Mouse (Mus musculus): Measurements from ENCODE around the gene Eif4e. TPM values are rescaled to one million over a fixed set of nuclear protein-coding genes. Genes with fewer than 3 reads are reported as not detected.

The Eif4e gene
- polyA plus RNA-seq, 1 experiment from 2014 or later, result 468 TPM

GRCm38 (mm10) chr3:138513243-138513642 is 12.7 kb upstream of the Eif4e start:
- H3K4me1 ChIP-seq (ENCODE audit: control insufficient read depth, insufficient read depth, low read length), result peaks cover 20% of the 10 kb centered on the region
- WGBS, result 28% methylated on average over 12 of the region's 12 CpGs
- peak; percentile 61 for ATAC-seq (ENCODE audit: insufficient read depth, low FRiP score, low TSS enrichment)
- peak overlapping the region; percentile 1; the same call in 1 of the 2 replicates for H3K27ac ChIP-seq (ENCODE audit: low read depth, low read length)
- H3K9me3 ChIP-seq (ENCODE audit: control insufficient read depth, low read length), result no peaks in the 10 kb centered on the region
- no peaks in the 10 kb centered on the region for H3K36me3 ChIP-seq (ENCODE audit: control insufficient read depth, insufficient read depth, low read length)
- no peak overlapping the region for H3K9ac ChIP-seq (ENCODE audit: low read length)
- no peaks in the 10 kb centered on the region for H3K27me3 ChIP-seq (ENCODE audit: control insufficient read depth, insufficient read depth, low read length)
- H3K4me2 ChIP-seq (ENCODE audit: low read depth), result peak overlapping the region; percentile 30
- DNase-seq (ENCODE audit: low spot score), result peak; percentile 46
- no peak overlapping the region; the same call in 1 of the 2 replicates for H3K4me3 ChIP-seq (ENCODE audit: low read depth, low read length)

DNA sequence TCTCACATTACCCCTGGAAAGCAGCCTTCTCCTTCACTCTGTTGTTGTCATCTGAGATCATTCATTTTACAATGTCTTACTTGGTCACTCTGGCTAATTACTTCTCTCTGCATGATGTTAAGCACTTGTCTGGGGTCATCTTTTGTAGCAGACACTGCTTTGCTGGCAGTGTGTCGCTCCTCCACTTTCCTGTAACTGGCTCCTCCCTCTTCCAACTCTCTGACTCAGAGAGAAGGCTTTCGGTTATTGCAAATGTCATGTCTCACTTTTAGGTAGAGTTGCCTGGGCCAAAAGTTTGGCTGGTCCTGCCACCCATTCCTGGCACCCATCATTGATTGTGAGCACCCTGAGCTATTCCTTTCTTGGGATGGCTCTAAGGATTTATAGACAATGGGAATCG is 11.2 kb upstream of the Eif4e start:
- no peaks in the 10 kb centered on the region for H3K36me3 ChIP-seq (ENCODE audit: control insufficient read depth, insufficient read depth, low read length)
- no peak overlapping the region for H3K4me3 ChIP-seq (ENCODE audit: low read depth, low read length)
- H3K4me1 ChIP-seq (ENCODE audit: control insufficient read depth, insufficient read depth, low read length), result peaks cover 20% of the 10 kb centered on the region
- no peaks in the 10 kb centered on the region for H3K9me3 ChIP-seq (ENCODE audit: control insufficient read depth, low read length)
- H3K9ac ChIP-seq (ENCODE audit: low read length), result no peak overlapping the region
- ATAC-seq (ENCODE audit: insufficient read depth, low FRiP score, low TSS enrichment), result no peak
- no peak for DNase-seq (ENCODE audit: low spot score)
- H3K27ac ChIP-seq (ENCODE audit: low read depth, low read length), result 0 out of 2 replicates have a peak overlapping the region, but pooled peaks have one; percentile 10
- H3K4me2 ChIP-seq (ENCODE audit: low read depth), result no peak overlapping the region
- WGBS, result 48% methylated on average over 3 of the region's 3 CpGs
- H3K27me3 ChIP-seq (ENCODE audit: control insufficient read depth, insufficient read depth, low read length), result no peaks in the 10 kb centered on the region

- Histone ChIP-seq H3K36me3 (ENCODE audit: control insufficient read depth, insufficient read depth, low read length) (no peaks in the 10 kb centered on the region), H3K4me1 (ENCODE audit: control insufficient read depth, insufficient read depth, low read length) (peaks cover 20% of the 10 kb centered on the region), H3K4me2 (ENCODE audit: low read depth) (no peak overlapping the region), H3K4me3 (ENCODE audit: low read depth, low read length) (no peak overlapping the region), H3K9ac (ENCODE audit: low read length) (no peak overlapping the region), H3K27me3 (ENCODE audit: control insufficient read depth, insufficient read depth, low read length) (no peaks in the 10 kb centered on the region), H3K27ac (ENCODE audit: low read depth, low read length) (0 out of 2 replicates have a peak overlapping the region, but pooled peaks have one; percentile 23), H3K9me3 (ENCODE audit: control insufficient read depth, low read length) (no peaks in the 10 kb centered on the region)
- WGBS, result 46% methylated on average over 10 of the region's 10 CpGs
- ATAC-seq (ENCODE audit: insufficient read depth, low FRiP score, low TSS enrichment) (peak; percentile 22), DNase-seq (ENCODE audit: low spot score) (peak; percentile 47)
Measured at GRCm38 (mm10) chr3:138515656-138516370, 10.2 kb upstream of the Eif4e start.

DNA sequence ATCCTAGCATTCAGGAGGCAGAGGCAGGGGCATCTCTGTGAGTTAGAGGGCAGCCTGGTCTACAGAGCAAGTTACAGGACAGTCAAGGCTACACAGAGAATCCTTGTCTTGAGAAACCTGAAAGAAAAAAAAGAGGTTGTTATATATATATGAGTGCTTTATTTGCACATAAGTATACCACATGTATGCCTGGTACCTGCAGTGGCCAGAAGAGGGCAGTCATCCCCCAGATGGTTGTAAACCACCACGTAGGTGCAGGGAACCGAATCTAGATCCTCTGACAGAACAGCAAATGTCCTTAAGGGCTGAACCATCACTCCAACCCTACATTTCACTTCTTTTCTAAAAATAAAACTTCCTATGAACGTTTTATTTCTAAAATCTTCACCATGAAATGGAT is 8.1 kb upstream of the Eif4e start:
- 61% methylated on average over 3 of the region's 3 CpGs for WGBS
- H3K9ac ChIP-seq (ENCODE audit: low read length), result no peak overlapping the region
- no peaks in the 10 kb centered on the region for H3K27me3 ChIP-seq (ENCODE audit: control insufficient read depth, insufficient read depth, low read length)
- DNase-seq (ENCODE audit: low spot score), result no peak
- H3K4me3 ChIP-seq (ENCODE audit: low read depth, low read length), result no peak overlapping the region
- H3K4me2 ChIP-seq (ENCODE audit: low read depth), result no peak overlapping the region
- peaks cover 20% of the 10 kb centered on the region for H3K4me1 ChIP-seq (ENCODE audit: control insufficient read depth, insufficient read depth, low read length)
- no peak overlapping the region for H3K27ac ChIP-seq (ENCODE audit: low read depth, low read length)
- no peaks in the 10 kb centered on the region for H3K9me3 ChIP-seq (ENCODE audit: control insufficient read depth, low read length)
- no peak for ATAC-seq (ENCODE audit: insufficient read depth, low FRiP score, low TSS enrichment)
- no peaks in the 10 kb centered on the region for H3K36me3 ChIP-seq (ENCODE audit: control insufficient read depth, insufficient read depth, low read length)

GRCm38 (mm10) chr3:138519218-138519617 is 6.8 kb upstream of the Eif4e start:
- WGBS, result 86% methylated on average over 6 of the region's 6 CpGs
- H3K9ac ChIP-seq (ENCODE audit: low read length), result no peak overlapping the region

GRCm38 (mm10) chr3:138523956-138524355 is 2.0 kb upstream of the Eif4e start:
- H3K9ac ChIP-seq (ENCODE audit: low read length), result no peak overlapping the region
- no peak overlapping the region for H3K4me3 ChIP-seq (ENCODE audit: low read depth, low read length)
- WGBS, result 97% methylated on average over 4 of the region's 4 CpGs
- no peaks in the 10 kb centered on the region for H3K27me3 ChIP-seq (ENCODE audit: control insufficient read depth, insufficient read depth, low read length)
- no peak for ATAC-seq (ENCODE audit: insufficient read depth, low FRiP score, low TSS enrichment)
- H3K4me1 ChIP-seq (ENCODE audit: control insufficient read depth, insufficient read depth, low read length), result peaks cover 9% of the 10 kb centered on the region; the same call in 1 of the 2 replicates
- no peaks in the 10 kb centered on the region for H3K9me3 ChIP-seq (ENCODE audit: control insufficient read depth, low read length)
- no peaks in the 10 kb centered on the region for H3K36me3 ChIP-seq (ENCODE audit: control insufficient read depth, insufficient read depth, low read length)
- no peak overlapping the region for H3K4me2 ChIP-seq (ENCODE audit: low read depth)
- H3K27ac ChIP-seq (ENCODE audit: low read depth, low read length), result no peak overlapping the region
- no peak for DNase-seq (ENCODE audit: low spot score)

More at GRCm38 (mm10) chr3:138519218-138519617, 6.8 kb upstream of the Eif4e start:
- ATAC-seq (ENCODE audit: insufficient read depth, low FRiP score, low TSS enrichment) (no peak), DNase-seq (ENCODE audit: low spot score) (no peak)
- Histone ChIP-seq H3K4me1 (ENCODE audit: control insufficient read depth, insufficient read depth, low read length) (peaks cover 14% of the 10 kb centered on the region), H3K9me3 (ENCODE audit: control insufficient read depth, low read length) (no peaks in the 10 kb centered on the region), H3K4me3 (ENCODE audit: low read depth, low read length) (no peak overlapping the region), H3K27me3 (ENCODE audit: control insufficient read depth, insufficient read depth, low read length) (no peaks in the 10 kb centered on the region), H3K27ac (ENCODE audit: low read depth, low read length) (no peak overlapping the region), H3K4me2 (ENCODE audit: low read depth) (no peak overlapping the region), H3K36me3 (ENCODE audit: control insufficient read depth, insufficient read depth, low read length) (no peaks in the 10 kb centered on the region)

GRCm38 (mm10) chr3:138525494-138525893 is 485 bp upstream of the Eif4e start:
- no peaks in the 10 kb centered on the region for H3K27me3 ChIP-seq (ENCODE audit: control insufficient read depth, insufficient read depth, low read length)
- H3K36me3 ChIP-seq (ENCODE audit: control insufficient read depth, insufficient read depth, low read length), result no peaks in the 10 kb centered on the region
- no peaks in the 10 kb centered on the region for H3K9me3 ChIP-seq (ENCODE audit: control insufficient read depth, low read length)
- WGBS, result 50% methylated on average over 8 of the region's 8 CpGs
- peak overlapping the region; percentile 78; the same call in 1 of the 2 replicates for H3K4me2 ChIP-seq (ENCODE audit: low read depth)
- H3K4me1 ChIP-seq (ENCODE audit: control insufficient read depth, insufficient read depth, low read length), result peaks cover 9% of the 10 kb centered on the region; the same call in 1 of the 2 replicates
- H3K9ac ChIP-seq (ENCODE audit: low read length), result no peak overlapping the region; the same call in 1 of the 2 replicates
- H3K27ac ChIP-seq (ENCODE audit: low read depth, low read length), result no peak overlapping the region
- no peak overlapping the region for H3K4me3 ChIP-seq (ENCODE audit: low read depth, low read length)
- no peak for ATAC-seq (ENCODE audit: insufficient read depth, low FRiP score, low TSS enrichment)
- no peak for DNase-seq (ENCODE audit: low spot score)

- Histone ChIP-seq H3K27me3 (ENCODE audit: control insufficient read depth, insufficient read depth, low read length) (no peaks in the 10 kb centered on the region), H3K4me2 (ENCODE audit: low read depth) (peak overlapping the region; percentile 78), H3K36me3 (ENCODE audit: control insufficient read depth, insufficient read depth, low read length) (no peaks in the 10 kb centered on the region), H3K9me3 (ENCODE audit: control insufficient read depth, low read length) (no peaks in the 10 kb centered on the region), H3K9ac (ENCODE audit: low read length) (peak overlapping the region; percentile 95), H3K4me1 (ENCODE audit: control insufficient read depth, insufficient read depth, low read length) (peaks cover 13% of the 10 kb centered on the region; the same call in 1 of the 2 replicates), H3K4me3 (ENCODE audit: low read depth, low read length) (peak overlapping the region; percentile 99), H3K27ac (ENCODE audit: low read depth, low read length) (peak overlapping the region; percentile 97)
- DNase-seq (ENCODE audit: low spot score), result peak; percentile 98
- WGBS, result under 1% methylated on average over 47 of the region's 85 CpGs
- ATAC-seq (ENCODE audit: insufficient read depth, low FRiP score, low TSS enrichment), result peak; percentile 90
Measured at GRCm38 (mm10) chr3:138526916-138527666, 1.1 kb downstream of the Eif4e start.

Data from neural tube, embryonic 11.5 days (tissue).